Mouse (Mus musculus) ES-Bruce4 (cell line): ENCODE results near the gene Ttll5.

Experiments
- CTCF ChIP-seq: IDR thresholded peaks from one replicate; pipeline ENCODE4 v1.8.1; 2011; ENCODE audit warnings: low read depth, low read length
- EP300 ChIP-seq: IDR thresholded peaks from 2 replicates; pipeline ENCODE4 v1.6.1; 2011; ENCODE audit warnings: low read depth, low read length; ENCODE audit not compliant: insufficient read depth
- POLR2A ChIP-seq: IDR thresholded peaks from one replicate; pipeline ENCODE4 v1.8.1; 2011; ENCODE audit warnings: low read length; ENCODE audit not compliant: insufficient read depth

DNA sequence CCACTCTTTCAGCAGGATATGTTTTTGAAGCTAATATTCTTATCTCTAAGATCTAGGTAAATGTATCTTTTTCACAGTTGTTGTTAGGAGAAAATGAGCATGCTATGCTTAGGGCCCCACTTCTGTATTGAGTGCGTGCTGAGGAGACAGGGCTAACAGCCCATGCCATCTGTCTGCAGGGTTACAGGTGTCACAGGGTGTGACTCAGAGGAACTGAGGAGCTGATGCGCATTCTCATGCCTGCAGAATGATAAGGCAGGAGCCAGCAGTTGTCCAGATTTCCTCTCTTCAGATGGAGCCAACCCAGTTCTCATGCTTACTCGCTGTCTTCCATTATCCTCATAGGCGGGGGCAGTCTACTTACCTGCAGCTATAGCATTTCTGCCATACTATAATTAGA, 147.2 kb downstream of the Ttll5 start:
- no peak for TF ChIP-seq POLR2A
- no peak for TF ChIP-seq CTCF
- TF ChIP-seq EP300 = no peak
